Mouse (Mus musculus) kidney, adult 2 months (tissue): Measurements from ENCODE around the gene 2410002F23Rik. TPM values are rescaled to one million over a fixed set of nuclear protein-coding genes. Genes with fewer than 3 reads are reported as not detected.
"Not testable (repeated sequence)": the region's sequence is repeated elsewhere in the genome, so short reads cannot be mapped to it uniquely, and the experiment has no call there.

Source experiments
- DNase-seq: peaks from one replicate; pipeline ENCODE4 v3.0.0; 2021
- H3K27ac ChIP-seq: fragments of 200-500 bp; 2 replicates; pipeline ENCODE4 v1.5.1; 2012; ENCODE audit warnings: low read depth, low read length, control low read depth, inconsistent platforms; ENCODE audit not compliant: insufficient read depth
- H3K27me3 ChIP-seq: fragments of 200-500 bp; replicated peaks from 2 replicates; pipeline ENCODE4 v1.6.1; 2012; ENCODE audit warnings: mild to moderate bottlenecking, moderate library complexity, low read length, inconsistent platforms; ENCODE audit not compliant: control insufficient read depth, insufficient read depth
- H3K36me3 ChIP-seq: fragments of 200-500 bp; 2 replicates; pipeline ENCODE4 v1.6.1; 2012; ENCODE audit warnings: mild to moderate bottlenecking, moderate library complexity, low read length, inconsistent platforms; ENCODE audit not compliant: control insufficient read depth, insufficient read depth
- H3K4me1 ChIP-seq: fragments of 200-500 bp; 2 replicates; pipeline ENCODE4 v1.6.1; 2011; ENCODE audit warnings: low read length; ENCODE audit not compliant: control insufficient read depth, insufficient read depth
- H3K4me3 ChIP-seq: fragments of 200-500 bp; 2 replicates; pipeline ENCODE4 v1.5.1; 2011; ENCODE audit warnings: mild to moderate bottlenecking, low read depth, low read length, control low read depth; ENCODE audit not compliant: insufficient read depth
- CTCF ChIP-seq: fragments of 200-500 bp; conservative IDR thresholded peaks from 2 replicates; pipeline ENCODE4 v1.5.1; 2011; ENCODE audit warnings: low read depth, mild to moderate bottlenecking, control low read depth, low read length, moderate library complexity, mixed read lengths; ENCODE audit not compliant: insufficient read depth, insufficient read length
- POLR2A ChIP-seq: fragments of 200-500 bp; IDR thresholded peaks from one replicate; pipeline ENCODE4 v1.6.1; 2011; ENCODE audit warnings: low read depth, low read length, control low read depth
- WGBS: fragments of 180-500 bp; shearing (Covaris S2); methylation state at CpG from one replicate; pipeline ENCODE4 v1.1.7; 2018; 5-methylcytosine and 5-hydroxymethylcytosine counted together
- polyA plus RNA-seq: library from polyadenylated mRNA; depleted of rRNA; stranded (reverse); fragments of >200 nt; gene quantifications from 2 replicates; pipeline ENCODE4 v1.2.3, GENCODE M21; 2012; rRNA removed

The 2410002F23Rik gene
- polyA plus RNA-seq, 1 experiment = 39.4 TPM

GRCm38 (mm10) chr7:44291418-44291817 lies 44.9 kb downstream of the 2410002F23Rik start:
- Histone ChIP-seq H3K36me3 (no peaks in the 10 kb centered on the region), H3K4me1 (no peaks in the 10 kb centered on the region), H3K27me3 (no peaks in the 10 kb centered on the region), H3K4me3 (no peak overlapping the region), H3K27ac (no peak overlapping the region)
- no peak for TF ChIP-seq CTCF
- TF ChIP-seq POLR2A = no peak
- no peak for DNase-seq
- WGBS = 61% methylated on average over 4 of the region's 4 CpGs

DNA sequence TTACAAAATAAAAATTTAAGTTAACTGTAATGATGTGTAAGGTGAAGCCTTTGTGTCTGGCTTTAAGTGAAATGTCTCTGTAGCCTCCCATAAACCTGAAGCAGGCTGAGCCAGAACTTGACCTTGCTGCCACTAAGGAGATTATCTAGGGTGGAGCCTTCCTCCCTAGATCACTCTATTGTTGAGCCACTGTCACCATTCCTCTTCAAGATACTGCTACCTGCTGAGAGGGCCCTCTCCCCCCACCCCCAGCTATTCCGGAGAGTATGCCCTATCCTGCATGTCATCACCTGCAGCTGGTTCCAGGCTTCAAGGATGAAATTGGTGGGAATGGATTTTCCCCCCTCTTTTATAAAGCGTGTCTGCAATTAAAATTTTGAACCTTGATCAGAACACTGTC lies 51.0 kb downstream of the 2410002F23Rik start:
- not testable (repeated sequence) for H3K36me3 ChIP-seq, H3K4me1 ChIP-seq, H3K27me3 ChIP-seq, DNase-seq, H3K27ac ChIP-seq, H3K4me3 ChIP-seq
- 73% methylated on average over 2 of the region's 2 CpGs for WGBS

Other genes starting within 250 kb of the 2410002F23Rik start
- not detected in 2 replicates for gene Klk1b26, start 234.6 kb upstream of the 2410002F23Rik start, polyA plus RNA-seq
- gene Klk1b27, start 194.4 kb upstream of the 2410002F23Rik start, polyA plus RNA-seq = 1.6 and 3.2 TPM in 2 replicates
- 0.20 and 0.43 TPM in 2 replicates for gene Klk1b21, start 144.4 kb upstream of the 2410002F23Rik start, polyA plus RNA-seq
- gene Klk1b22, start 134.0 kb upstream of the 2410002F23Rik start, polyA plus RNA-seq = 1.1 and 2.4 TPM in 2 replicates
- 0.59 and 0.60 TPM in 2 replicates for gene Klk1b16, start 110.0 kb upstream of the 2410002F23Rik start, polyA plus RNA-seq
- 2.0 and 2.1 TPM in 2 replicates for gene Klk1b24, start 58.5 kb upstream of the 2410002F23Rik start, polyA plus RNA-seq
- 2.6 and 3.3 TPM in 2 replicates for gene Klk1b3, start 48.5 kb upstream of the 2410002F23Rik start, polyA plus RNA-seq
- gene Klk1b4, start 39.3 kb upstream of the 2410002F23Rik start, polyA plus RNA-seq = 0.53 and 0.91 TPM in 2 replicates
- gene Klk1b5, start 30.8 kb upstream of the 2410002F23Rik start, polyA plus RNA-seq = 6.8 and 7.0 TPM in 2 replicates
- gene Klk1, start 21.4 kb upstream of the 2410002F23Rik start, polyA plus RNA-seq = 4,551 and 6,375 TPM in 2 replicates
- 0.06 TPM in 1 of 2 replicates, not detected in the other for gene Gm36864, start 10.5 kb upstream of the 2410002F23Rik start, polyA plus RNA-seq
- 27.2 and 32.1 TPM in 2 replicates for gene 1700028J19Rik, start within 50 bp of the 2410002F23Rik start, polyA plus RNA-seq
- gene Acp4, start 10.7 kb downstream of the 2410002F23Rik start, polyA plus RNA-seq = not detected in 2 replicates
- gene Gm15517, start 14.7 kb downstream of the 2410002F23Rik start, polyA plus RNA-seq = not detected in 2 replicates
- 6.4 and 8.1 TPM in 2 replicates for gene Clec11a, start 60.2 kb downstream of the 2410002F23Rik start, polyA plus RNA-seq
- gene Shank1, start 63.5 kb downstream of the 2410002F23Rik start, polyA plus RNA-seq = 0.43 and 0.66 TPM in 2 replicates
- 12.0 and 12.9 TPM in 2 replicates for gene Syt3, start 137.4 kb downstream of the 2410002F23Rik start, polyA plus RNA-seq
- 0.69 and 0.75 TPM in 2 replicates for gene 1700008O03Rik, start 139.1 kb downstream of the 2410002F23Rik start, polyA plus RNA-seq
- gene Lrrc4b, start 182.3 kb downstream of the 2410002F23Rik start, polyA plus RNA-seq = 0.30 and 0.52 TPM in 2 replicates
- 224 and 293 TPM in 2 replicates for gene Aspdh, start 218.7 kb downstream of the 2410002F23Rik start, polyA plus RNA-seq
- 92.8 and 129 TPM in 2 replicates for gene Josd2, start 221.3 kb downstream of the 2410002F23Rik start, polyA plus RNA-seq
- gene Emc10, start 249.8 kb downstream of the 2410002F23Rik start, polyA plus RNA-seq = 298 and 346 TPM in 2 replicates
- 12.2 and 18.6 TPM in 2 replicates for gene Fam71e1, start 249.9 kb downstream of the 2410002F23Rik start, polyA plus RNA-seq